Mouse (Mus musculus): Measurements from ENCODE around the gene Scube2.

The Scube2 gene

DNA sequence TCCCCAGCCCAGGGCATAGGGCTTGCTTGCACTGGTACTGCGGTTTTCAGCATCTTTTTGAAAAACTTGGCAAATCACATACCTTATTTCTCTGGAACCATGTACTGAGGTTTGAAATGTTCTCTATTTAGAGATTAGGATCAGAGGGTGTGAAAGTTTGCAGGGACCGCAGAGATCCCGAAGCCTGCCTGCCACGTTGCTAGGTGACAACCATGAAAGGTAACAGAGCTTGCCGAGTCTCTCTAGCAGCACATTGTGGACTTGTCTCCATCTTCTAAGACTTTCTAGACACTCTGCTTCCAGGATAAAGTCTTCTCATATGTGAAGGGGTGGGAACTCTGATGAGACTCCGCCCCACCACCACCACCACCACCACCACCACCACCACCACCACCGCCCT lies 13.5 kb downstream of the Scube2 start:
- no peak for DNase-seq (ENCODE audit: low read depth, low spot score)

GRCm38 (mm10) chr7:109850531-109850930 lies 14.9 kb downstream of the Scube2 start:
- no peak for DNase-seq (ENCODE audit: low read depth, low spot score)

DNA sequence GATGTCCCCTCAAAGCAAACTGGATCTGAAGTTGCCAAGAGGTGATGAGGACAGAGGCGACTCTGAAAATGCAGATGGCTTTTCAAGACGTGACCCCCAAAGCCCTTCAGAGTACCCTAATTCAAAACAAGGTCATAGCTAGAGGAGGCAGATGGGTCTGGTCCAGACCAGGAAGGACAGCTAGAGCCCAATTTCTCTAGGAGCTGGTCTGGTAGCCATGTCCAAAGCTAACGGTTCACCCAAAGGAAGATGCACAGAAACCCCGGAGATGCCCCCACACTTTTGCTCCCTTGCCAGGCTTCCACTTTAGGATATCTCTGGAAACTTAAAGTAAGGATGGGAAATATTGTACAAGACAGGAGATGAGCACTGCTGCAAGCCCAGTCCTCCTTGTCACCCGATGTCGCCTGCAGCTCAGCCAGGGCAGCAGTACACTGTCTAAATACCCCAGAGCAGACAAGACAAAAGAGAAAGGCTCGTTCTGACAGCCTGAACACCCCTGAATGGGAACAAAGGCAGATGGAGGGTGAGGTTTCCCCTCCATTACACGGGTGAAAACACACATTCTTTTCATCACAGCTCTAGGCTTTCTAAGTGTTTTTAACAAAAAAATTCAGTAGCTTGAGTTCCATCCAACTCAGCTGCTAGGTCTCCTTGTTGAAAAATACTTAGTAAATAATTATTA lies 15.6 kb downstream of the Scube2 start:
- DNase-seq (ENCODE audit: low read depth, low spot score): peak; percentile 49

DNA sequence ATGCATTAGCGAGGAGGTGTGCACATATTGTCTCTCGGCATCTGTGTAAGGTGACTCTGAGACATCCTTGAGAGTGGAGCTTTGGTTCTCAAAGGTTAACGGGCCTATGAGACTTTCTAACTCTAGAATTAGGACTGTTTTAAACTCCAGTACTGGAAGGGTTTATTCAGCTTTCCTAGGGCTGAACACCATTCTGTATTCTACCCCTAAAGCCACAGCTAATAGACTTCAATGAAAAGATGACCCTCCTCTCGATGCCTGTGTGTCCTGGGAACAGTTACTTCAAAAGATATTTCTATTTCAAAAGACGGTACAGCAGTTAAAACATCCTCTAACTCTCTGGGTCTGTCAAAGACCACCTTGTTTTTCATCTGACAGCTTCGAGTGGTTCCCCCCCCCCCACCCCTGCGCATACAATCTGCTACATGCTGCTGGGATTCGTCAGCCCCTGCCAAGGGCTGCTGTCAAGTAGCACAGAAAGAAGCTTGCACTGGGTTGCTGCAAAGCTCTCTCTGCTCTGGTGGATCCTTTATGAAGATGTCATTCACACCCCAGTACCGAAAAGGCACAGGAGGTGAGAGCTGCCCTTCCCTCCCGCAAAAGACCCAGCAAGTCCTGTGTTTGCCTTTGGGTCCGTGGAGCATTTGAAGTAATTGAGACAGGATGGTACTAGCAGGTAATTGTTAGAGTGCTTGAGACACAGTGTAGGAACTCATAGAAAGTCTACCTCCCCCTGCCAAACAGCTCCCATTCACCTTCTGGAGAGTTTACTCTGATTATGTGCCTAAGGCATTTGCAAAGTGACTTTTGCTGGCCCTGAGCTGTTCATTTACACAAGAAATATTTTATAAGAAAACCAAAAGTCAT lies 16.4 kb downstream of the Scube2 start:
- DNase-seq (ENCODE audit: low read depth, low spot score): no peak

DNA sequence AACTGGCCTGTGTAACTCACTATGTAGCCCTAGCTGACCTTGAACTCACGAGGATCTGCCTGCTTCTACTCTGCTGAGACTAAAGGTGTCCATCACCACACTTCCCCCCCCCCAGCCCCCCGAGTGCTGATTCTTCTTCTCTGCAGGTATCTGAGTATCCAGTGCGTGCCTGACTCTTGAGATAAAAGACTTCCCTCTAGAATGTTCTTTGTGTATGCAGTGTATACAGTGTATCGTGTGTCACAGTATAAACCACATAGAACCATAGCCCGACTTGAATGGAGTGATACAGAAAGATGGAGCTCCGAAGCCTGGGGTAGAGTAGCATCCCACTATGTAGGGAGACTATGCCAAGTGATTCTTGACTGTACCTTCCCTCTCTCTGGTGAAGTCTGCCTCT lies 21.4 kb downstream of the Scube2 start:
- no peak for DNase-seq (ENCODE audit: low read depth, low spot score)

GRCm38 (mm10) chr7:109841618-109842418 lies 23.7 kb downstream of the Scube2 start:
- DNase-seq (ENCODE audit: low read depth, low spot score): no peak

DNA sequence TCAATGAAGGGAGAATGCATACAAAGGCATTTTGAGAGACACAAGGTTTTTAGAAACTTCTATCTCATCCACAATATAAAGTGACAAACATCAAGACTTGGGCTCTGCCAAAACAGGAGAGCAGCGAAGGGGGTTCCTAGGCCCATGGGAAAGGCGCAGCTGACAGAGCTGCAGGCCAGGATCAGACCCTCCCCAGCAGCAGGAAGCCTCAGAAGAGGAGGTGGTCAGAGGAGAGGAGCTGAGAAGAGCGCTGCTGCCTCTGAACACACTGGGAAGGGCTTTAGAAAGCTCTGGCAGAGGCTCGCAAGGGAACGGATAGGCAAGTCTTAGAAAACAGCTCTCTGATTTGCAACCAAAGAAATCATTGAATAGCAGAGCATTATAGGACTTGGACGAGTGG lies 24.4 kb downstream of the Scube2 start:
- no peak for DNase-seq (ENCODE audit: low read depth, low spot score)

- DNase-seq (ENCODE audit: low read depth, low spot score): no peak
Measured at GRCm38 (mm10) chr7:109838613-109839012, 26.9 kb downstream of the Scube2 start.

DNA sequence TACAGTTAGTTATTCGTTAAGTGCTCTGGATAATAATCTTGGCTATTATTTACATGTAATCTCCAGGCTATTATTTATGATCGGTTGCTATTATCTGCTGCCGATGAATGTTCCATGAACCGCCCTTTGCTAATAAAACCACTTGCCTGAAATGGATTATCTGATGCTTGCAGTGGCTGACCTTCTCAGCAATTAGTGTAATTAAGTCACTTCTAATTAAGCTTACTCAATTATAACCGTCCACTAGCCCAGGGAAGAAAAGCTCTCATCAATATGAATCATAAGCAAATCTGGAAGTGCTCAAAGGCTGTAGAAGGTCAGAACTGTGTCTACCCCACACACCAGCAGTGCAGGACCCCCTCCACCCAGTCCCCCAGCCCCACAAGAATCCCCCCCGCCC lies 27.8 kb downstream of the Scube2 start:
- DNase-seq (ENCODE audit: low read depth, low spot score): no peak

DNA sequence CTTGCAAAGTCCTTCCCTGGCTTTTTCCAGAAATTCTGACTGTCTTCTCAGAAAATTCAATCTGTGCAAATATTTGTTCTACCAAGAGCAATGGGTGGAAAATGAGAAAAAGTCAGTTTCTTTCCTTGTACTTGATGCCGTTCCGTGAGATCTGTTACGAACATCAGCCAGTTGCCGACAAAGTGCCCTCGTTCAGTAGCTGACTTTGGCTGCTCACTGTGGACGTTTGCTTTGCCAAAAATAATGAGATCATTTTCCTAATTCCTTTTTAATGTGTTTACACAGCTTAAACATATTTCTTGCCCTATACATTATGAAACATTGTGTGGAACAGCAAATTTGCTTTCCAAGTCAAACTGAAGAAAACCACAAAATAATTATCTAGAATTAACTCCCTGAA lies 30.6 kb downstream of the Scube2 start:
- no peak for DNase-seq (ENCODE audit: low read depth, low spot score)

GRCm38 (mm10) chr7:109831376-109831775 lies 34.1 kb downstream of the Scube2 start:
- DNase-seq (ENCODE audit: low read depth, low spot score): no peak

GRCm38 (mm10) chr7:109826911-109827310 lies 38.6 kb downstream of the Scube2 start:
- DNase-seq (ENCODE audit: low read depth, low spot score): no peak

GRCm38 (mm10) chr7:109825293-109825692 lies 40.2 kb downstream of the Scube2 start:
- DNase-seq (ENCODE audit: low read depth, low spot score): no peak

DNA sequence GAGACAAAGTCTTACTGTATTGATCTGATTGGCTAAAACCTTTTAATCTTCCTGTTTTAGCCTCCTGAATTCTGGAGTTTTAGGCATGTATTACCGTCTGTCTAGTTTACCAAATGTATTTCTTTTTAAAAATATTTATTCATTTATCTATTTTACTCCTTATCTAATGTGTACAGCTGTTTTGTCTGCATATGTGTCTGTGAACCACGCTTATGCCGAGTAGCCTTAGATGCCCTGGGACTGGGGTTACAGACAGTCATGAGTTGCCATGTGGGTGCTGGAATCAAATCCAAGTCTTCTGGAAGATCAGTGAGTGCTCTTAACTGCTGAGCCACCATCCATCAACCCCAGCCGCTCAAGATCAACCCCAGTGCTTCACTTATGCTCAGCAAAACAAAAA lies 46.9 kb downstream of the Scube2 start:
- no peak for DNase-seq (ENCODE audit: low read depth, low spot score)

DNA sequence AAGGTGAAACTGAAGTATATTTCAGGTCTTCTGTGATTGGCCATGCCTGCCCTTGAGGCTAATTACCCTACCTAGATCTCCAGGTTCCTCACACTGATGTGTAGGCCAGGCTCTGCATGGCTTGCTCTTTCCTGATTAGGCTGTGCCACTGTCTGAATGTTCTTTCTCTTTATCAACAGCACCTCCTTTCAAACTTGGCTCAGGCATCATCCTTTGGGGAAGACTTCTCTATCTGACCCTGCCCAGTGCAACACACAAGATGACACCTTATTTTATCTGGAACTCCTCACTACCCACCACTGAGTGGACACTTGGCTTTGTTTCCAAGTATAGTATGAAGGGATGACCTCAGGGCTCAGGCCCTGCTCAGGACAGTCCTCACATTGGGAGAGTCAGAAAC lies 47.5 kb downstream of the Scube2 start:
- no peak for DNase-seq (ENCODE audit: low read depth, low spot score)

DNA sequence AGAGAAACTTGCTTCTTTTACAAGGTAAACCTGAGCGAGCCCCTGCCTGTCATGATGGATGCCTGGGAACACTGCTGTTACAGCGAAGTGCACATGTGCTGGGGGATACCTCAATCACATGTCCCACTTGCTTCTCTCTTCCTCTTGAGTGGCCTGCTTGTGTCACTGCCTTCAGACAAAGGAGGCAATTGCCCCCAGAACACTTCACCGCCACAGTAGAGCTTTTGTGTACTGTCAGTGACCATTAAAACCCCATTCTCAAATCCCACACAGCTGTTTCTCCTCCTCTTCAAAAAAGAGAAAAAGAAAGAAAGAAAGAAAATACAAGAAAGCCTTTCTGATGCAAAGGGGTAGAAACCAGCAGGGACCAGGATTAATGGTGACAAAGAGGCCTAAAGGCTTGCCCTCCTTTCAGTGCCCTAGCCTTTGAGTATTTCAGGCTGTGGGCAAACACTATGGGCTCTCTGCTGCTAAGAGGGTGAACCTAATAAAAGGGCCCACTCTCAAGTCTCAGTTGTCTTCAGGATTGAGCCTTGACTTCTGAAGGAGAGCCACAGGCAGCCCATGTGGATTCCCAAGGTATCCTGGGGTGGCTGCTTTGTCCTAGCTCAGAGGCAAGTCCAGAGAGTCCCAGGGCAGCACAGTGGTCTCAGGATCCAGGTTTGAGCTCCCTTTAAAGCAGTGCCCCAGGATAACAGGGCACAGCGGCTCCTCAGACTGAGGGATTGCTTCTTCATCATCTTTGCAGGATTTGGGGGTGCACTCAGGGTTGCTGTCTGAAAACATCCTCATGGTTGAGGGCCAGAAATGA lies 51.9 kb downstream of the Scube2 start:
- DNase-seq (ENCODE audit: low read depth, low spot score): peak; percentile 55

DNA sequence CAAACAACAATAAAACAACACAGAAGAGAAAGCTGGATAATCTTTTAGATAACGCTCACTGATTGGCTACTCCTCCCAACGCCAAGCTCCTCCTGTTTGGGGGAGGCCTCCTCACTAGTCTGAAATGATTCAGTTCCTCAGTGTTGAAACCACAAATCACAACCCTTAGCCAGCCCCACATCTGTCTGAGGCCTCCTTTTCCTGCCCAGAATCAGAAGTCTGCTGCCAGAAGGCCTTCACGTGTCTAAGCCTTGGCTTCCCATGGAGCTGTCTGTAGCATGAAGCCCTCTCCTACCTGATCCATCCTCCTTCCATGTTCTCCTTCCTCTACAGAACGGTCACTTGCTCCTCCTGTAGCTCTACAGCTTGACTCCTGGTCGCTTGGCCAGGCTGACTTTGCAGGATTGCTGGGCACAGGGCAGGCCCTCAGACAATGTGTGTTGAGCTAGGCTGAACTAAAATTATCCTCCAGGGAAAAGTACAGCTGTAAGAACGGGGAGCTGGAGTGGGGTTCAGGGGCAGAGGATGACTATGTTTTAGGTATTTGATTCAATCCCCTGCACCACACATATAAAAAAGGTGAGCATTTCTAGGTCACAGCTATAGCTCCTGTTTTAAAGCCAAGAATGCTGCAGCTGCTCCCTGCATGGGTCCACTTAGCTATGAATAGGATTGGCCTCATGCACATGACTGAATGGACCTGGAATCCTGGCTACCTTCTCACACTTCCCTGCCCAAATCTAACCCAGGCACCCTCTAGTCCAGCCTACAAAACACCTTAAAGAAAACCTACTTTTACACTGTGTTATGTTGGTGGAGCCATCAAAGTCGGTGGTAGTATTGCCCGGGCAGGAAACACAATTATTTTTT lies 57.6 kb downstream of the Scube2 start:
- DNase-seq (ENCODE audit: low read depth, low spot score): no peak

- peak; percentile 32 for DNase-seq (ENCODE audit: low read depth, low spot score)
Measured at GRCm38 (mm10) chr7:109804843-109805242, 60.6 kb downstream of the Scube2 start.

GRCm38 (mm10) chr7:109804355-109804754 lies 61.1 kb downstream of the Scube2 start:
- no peak for DNase-seq (ENCODE audit: low read depth, low spot score)

GRCm38 (mm10) chr7:109803516-109803915 lies 62.0 kb downstream of the Scube2 start:
- DNase-seq (ENCODE audit: low read depth, low spot score): no peak
